Mouse (Mus musculus) urinary bladder, postnatal 14 days (tissue): ENCODE results near the gene Teddm1b.
"Not testable (repeated sequence)": the region's sequence is repeated elsewhere in the genome, so short reads cannot be mapped to it uniquely, and the experiment has no call there.

Experiments used
- DNase-seq: peaks from one replicate; pipeline ENCODE4 v3.0.0; 2021; ENCODE audit warnings: low spot score

The Teddm1b gene

DNA sequence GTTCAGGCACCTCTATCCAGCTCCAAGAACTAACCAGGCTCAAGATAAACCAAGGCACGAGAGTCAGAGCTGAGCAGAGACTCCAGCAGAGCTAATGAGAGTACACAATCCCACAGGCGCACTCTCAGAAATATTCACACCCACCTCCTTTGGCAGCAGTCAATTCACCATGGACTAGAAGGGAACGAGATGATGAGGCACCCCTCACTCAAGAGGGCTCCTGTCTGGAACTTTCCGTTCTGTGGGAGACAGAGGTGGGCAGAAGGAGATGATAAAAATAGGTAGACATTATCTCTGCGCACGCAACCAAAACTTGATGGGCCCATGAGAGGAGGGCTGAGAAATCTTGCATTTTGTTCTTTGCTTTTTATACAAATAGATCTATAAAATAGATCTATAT is at the start of gene Teddm1b:
Gene Teddm1b, plus strand, starts transcription at position 301 of the 400 bp plus-strand sequence.
- no peak for DNase-seq

DNA sequence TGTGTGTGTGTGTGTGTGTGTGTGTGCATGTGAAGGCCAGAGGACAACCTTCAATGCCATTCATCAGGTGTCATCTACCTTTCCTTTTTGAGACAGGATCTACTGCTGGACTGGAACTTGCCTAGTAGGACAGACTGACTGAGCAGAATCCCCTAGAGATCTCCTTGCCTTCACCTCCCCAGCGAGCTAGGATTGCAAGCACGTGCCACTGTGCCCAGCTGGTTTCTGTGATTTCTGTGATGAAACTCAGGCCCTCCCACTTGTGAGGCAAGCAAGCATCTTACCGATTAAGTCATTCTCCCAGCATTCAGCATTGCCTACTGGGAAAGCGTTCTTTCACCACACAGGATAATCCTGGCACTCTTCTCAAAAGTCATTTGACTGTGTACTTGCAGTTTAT is 43.4 kb upstream of the Teddm1b start:
- DNase-seq, result no peak

DNA sequence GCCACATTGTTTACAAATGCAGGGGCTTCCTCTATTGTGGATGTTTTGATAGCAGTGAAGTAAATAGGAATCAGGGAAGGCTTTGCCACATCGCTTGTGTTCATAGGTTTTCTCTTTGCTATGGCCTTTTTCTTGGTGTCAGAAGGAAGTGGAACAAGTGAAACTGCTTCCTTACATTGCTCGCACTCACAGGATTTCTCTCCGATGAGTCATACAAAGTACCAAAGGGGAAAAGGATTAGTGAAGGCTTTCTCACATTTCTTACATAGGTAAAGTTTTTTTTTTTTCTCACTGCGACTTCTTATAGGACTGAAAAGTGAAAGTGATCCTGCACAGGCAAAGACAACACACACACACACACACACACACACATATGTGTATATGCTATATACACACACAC is 38.1 kb upstream of the Teddm1b start:
- DNase-seq, result no peak

DNA sequence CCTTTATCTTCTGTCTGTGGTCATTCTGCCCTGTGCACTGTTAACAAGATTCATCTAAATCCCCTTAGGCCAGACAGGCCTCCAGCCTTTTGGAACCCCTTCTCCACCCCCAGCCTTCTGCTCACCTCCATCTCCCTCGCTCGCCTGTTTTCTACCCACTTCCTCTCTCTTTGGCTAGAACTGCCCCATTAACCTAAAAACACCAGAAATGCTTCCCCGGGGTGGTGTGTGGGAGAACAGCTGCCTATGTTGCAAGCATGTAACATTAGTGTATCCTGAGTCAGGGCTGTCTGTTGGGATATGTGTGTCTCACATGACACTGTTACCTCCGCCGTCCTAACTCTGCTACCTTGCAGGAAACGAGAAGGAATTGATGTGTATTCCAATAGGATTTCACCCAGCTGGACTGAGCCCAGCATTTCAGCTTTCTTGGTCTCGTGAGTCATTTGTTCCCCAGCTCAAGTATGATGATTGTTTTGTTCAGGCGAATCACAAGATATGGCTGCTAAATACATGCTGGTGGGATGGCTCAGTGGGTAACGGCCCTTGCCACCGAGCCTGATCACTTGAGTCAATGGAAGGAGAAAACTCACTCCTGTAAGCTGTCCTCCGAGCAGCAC is 31.9 kb upstream of the Teddm1b start:
- peak; percentile 20 for DNase-seq

DNA sequence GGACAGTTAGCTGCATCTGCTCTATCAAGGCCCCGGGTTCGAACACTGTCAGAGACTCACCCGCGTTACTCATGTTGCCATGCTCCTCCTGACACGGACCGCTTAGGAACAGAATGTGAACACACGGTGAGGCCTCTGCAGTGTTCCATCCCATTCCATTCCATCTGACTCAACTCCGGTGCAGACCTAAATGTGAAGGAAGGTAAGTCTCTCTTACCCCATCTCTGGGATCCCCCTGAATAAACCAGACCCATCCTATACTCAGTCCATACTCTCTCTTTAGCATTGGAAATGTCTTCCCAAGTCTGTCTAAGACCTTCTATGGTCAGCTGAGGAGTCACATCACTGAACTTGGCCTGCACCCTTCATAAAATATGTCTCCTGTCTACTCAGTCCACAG is 30.1 kb upstream of the Teddm1b start, which contains the start of gene Rgsl1:
Gene Rgsl1, minus strand, starts transcription at position 101 of the 400 bp plus-strand sequence.
- no peak for DNase-seq

DNA sequence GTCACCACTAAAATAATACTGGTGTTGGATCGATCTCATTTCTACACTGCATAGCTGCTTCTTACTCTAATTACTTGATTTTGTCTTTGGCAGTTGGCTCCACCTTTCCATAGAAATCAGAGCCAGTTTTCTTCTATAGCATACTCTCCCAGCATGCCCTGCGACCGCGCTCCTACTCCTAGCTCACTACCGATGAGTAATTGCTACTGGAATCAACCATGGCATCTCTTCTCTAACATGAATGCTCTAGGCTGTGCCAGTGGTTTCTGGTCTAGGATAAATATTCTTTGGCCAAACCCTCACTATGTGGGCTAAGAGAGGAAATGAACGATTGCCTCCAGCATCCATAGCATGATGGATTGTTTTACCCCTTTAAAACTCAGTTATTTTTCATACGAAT is 27.7 kb upstream of the Teddm1b start:
- no peak for DNase-seq

DNA sequence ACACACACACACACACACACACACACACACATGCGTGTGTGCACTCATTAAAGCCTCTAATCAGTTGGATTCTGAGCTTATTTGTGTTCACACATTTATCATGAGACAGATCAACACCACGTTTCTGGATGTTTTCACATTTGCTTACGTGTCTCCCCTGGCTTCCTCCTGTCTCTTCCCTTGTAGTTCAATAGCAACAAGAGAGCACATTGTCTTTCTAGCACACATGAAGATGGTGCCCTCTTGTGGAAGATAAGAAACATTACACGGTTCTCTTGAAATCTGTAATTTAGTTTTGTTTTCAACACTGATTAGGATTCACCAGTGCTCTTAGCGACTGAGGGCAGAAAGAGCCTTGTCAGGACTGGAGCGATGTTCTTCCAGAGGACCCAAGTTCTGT is 27.3 kb upstream of the Teddm1b start:
- no peak for DNase-seq

DNA sequence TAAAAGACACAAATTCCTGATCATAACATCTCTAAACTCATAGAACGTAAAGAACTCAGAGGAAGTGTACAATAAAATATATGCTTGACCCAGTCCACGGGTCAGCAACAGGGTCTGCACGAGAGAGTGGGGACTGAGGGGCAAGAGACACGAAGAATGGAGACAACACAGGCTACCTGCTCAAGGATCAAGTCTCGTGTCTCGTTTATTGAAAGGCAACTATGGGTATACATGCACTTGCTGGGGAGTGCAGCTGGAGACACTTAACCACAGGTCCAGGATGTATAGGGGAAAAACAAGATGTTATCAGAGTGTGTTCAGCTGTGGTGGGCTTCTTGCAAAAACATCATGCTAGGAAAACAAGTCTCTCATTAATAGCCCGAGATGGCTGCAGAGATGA is 21.4 kb upstream of the Teddm1b start:
- not testable (repeated sequence) for DNase-seq

DNA sequence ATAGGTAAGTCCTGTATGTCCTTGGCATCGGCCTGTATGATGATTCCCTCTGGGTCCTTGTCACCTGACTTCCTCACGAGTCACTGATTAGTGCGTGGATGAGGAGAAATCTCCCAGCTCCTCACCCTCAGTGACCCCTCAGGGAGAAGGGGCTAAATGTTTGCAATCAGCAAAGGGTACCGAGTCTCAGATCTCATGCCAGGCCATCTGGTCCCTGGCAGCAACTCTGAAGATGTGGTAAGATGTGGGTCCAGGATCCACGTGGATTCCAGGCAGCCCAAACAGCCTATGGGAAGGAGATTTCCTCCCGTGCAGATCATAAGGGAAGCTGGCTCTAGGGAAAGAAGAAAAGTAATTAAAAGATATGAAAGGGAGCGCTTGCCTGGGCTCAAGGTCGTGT is 18.2 kb upstream of the Teddm1b start:
- no peak for DNase-seq

DNA sequence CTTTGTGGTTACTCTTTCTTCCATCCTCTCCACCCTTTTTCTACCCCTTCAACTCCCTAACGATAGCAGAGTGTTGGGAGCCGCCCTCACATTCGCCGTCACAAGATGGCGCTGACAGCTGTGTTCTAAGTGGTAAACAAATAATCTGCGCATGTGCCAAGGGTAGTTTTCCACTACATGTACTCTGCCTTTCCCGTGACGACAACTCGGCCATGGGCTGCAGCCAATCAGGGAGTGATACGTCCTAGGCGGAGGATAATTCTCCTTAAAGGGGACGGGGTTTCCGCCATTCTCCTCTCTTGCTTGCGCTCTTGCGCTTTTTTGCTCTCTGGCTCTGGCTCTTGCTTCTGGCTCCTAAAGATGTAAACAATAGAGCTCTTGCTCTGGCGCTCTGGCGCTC is 6.2 kb downstream of the Teddm1b start:
- DNase-seq, result not testable (repeated sequence)

DNA sequence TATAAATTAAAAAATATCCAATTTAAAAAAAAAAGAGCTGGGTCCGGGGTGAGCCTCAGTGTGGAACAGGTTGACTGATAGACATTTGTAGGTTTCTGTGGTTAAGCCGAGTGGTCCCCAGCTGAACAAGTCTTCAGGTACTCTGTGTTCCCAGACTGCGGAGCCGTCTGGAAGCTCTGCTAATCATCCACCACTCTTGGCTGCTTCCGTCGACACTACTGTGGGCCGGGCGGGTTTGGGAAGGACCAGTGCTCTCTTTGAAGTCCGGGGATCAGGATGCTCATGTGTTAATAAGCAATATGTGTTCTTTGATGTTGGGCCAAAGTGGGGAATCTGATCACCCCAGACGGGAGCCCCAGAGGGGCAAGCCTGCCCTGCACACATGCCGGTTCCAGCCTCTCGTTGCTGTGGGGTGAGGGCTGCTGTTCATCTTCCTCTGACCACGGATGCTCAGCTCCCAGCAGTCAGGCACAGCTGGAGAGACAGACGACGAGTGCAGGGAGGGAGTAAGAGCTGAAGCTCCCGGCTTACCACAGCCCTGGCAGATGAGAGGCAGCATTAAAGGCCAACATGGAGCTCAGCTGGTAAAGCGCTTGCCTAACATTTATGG is 12.0 kb downstream of the Teddm1b start:
- DNase-seq, result no peak

DNA sequence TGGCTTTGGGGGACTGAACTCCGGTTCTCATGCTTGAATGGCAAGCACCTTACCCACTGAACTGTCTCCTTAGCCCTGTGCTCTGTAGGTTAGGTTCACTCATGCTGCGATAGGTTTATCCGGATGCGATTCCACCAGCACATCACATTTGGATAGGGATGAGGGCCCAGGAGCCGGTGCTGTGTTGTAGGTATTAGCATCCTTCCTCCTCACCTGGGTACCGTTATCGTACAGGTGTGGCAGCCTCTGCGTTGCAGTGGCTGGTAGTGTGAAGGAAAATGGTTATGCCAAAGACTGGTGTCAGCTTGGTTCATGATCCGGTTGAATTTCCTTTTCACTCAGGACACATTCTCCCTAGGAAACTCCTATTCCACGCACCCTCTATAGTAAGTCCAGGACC is 16.0 kb downstream of the Teddm1b start:
- no peak for DNase-seq

DNA sequence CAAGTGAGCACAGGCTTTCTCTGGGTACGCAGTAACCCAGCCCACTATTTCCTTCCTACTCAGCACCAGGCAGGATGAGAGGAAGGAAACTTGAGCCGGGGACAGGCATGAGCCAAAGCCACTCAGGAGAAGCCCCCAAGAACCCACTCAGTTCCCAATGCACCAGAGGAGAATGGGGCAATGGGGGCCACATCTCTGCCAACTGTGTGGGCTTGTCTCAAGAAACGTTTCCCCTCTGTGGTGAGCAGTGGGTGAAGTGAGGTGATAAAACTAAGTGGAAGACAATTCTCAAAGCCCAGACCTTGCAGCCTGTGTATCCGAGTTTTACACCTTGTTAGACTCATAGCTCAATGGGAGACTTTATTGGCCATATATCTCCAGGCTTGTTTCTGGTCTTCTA is 17.3 kb downstream of the Teddm1b start, which contains the start of gene Teddm1a:
Gene Teddm1a, plus strand, starts transcription at position 301 of the 400 bp plus-strand sequence.
- DNase-seq, result no peak

DNA sequence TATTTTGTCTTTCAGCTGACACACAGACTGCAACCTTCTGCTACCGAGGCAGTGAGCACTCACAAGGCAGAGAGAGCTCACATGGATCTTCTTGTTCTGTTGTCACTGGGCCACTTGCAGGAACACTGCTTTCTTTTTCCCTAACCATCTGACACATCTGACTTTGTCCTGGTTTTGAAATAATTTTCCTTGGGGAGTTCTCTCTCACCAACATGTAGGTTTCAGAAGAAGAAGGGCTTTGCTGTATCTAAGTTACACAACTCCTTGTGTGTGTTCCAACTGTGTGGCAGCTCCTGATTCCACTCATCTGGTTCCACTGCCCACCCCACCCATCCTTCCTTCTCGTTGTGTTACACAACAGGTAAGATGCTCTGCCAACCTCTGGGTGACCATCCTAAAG is 19.6 kb downstream of the Teddm1b start:
- DNase-seq, result no peak

DNA sequence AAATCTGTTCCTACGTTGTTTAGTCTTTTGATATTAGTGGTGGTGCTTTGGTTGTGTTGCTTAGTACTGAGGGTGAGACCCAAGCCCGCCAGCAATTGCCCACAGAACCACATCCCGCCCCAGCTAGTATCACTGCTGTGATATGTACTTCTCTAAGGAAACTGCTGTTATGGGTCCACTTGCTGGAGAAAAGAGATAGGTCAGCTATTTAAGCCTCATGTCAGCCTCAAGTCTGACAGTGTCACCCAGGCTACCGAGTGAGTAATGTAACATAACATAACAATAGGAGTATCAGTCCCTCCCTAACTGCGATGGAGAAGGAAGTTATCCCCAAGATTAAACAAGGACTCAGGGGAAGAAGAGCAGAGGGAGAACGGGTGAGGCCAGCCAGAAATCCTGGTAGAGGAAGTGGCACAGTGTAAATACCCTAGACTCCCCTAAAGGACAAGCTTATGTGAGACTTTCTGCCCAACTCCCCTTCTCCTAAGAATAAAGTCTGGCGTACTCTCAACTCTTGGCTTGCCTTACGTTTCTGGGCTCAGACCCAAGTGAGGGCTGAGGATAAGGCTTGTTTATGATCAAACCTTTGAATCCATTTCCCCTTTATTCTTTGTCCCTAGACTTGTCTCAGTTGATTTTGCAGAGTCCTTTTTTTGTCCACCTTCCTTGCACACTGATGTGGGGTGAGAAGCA is 20.2 kb downstream of the Teddm1b start:
- DNase-seq, result no peak

DNA sequence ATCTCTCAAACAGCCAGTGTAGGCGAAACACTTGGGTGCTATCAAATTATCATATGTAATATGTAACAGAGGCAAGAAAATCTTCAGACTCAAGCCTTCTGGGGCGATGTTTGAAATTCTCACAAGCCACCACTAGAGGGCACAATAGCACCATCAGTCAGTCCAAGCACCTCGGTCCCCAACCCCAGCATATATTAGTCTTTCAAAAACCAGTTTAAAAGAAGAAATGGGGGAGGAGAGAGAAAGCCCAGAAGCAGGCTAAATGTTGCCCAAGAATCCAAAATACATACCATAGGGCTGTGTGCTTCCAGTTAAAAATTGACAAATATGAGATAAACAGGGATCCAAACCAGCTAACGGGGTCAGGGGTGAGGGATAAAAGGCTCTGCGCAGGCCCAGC is 20.8 kb downstream of the Teddm1b start:
- DNase-seq, result peak; percentile 67

DNA sequence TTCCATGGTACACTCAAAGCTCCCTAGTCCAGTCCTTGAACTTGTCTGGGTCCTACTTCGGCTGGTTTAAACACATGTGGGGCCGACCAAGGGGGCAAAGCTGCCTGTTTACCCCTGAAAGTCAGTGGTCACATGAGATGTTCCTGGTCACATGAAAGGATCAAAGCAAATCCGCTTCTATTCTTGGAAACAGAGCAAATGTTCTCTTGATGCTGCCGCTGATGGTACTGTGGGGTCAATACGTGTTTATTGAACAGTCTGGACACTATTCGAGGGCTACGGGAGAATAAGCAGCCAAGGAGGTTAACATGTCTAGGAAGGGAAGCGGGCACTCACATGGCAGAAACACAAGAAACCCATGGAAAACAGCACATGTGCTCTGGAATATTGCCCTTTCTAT is 23.1 kb downstream of the Teddm1b start:
- DNase-seq, result no peak

DNA sequence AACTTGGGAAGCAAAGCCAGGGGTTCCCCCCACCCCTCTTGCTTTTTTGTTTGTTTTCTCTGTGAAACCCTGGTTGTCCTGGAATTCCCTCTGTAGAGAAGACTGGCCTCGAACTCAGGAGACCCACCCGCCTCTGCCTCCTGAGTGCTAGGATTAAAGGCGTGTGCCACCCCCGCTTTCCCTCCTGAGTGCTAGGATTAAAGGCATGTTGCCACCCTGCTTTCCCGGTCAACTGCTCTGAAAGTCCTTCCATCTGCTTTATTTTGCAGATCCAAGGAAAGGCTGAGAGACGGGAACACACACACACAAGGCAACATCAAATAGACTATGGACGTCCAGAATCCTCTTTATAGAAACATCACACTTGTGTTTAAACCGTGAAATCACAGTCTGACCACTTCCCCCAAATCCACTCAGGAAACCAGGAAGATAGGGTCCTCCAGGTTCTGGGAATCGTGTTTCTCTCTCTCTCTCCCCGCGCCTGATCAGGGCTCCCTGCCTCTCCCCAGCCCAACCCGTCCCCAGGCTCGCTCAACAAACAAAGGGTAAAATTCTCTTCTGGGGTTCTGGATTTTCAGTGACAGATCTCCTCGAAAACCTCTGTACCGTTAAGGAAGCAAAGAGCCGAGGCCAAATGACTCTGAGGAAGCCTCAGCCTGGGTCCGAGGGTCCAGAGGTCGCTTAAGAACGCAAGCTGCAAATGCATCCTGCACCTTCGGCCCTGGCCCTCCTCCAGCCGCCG is 25.0 kb downstream of the Teddm1b start:
- DNase-seq, result no peak

DNA sequence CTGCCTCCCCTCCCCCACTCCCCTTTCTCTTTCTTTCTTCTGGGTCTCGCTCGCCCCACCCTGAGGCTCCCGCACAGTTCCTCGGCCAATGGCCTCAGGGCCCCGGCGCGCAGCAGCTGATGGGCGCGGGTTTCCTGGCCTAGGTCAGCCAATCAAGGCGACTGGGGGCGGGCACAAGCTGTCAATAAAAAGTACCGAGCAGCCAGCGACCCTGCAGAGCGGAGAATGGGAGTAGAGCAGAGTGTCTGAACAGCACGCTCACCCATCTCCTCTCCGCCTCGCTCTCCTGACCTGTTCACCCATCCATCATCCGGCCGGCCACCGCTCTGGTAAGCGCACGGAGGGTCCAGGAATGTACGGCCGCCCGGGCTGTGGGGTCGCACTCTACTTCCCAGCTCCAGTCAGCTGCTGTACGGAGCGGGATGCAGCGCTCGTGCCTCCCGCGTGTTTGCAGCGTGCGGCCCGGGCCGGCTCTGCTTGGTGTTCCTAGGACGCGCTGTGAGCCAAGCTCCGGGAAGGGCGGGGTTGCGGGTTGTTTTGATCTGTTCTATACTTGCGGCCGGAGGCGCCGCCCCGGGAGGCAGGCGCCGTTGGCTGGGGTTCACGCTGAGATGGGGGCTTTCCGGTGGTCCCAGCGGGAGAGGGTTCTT is 25.7 kb downstream of the Teddm1b start, which contains the start of the genes Glul and Teddm2:
Gene Glul, plus strand, starts transcription at position 214 of the 650 bp plus-strand sequence.
Gene Teddm2, minus strand, starts transcription at position 498 of the 650 bp plus-strand sequence.
- DNase-seq, result peak; percentile 97

DNA sequence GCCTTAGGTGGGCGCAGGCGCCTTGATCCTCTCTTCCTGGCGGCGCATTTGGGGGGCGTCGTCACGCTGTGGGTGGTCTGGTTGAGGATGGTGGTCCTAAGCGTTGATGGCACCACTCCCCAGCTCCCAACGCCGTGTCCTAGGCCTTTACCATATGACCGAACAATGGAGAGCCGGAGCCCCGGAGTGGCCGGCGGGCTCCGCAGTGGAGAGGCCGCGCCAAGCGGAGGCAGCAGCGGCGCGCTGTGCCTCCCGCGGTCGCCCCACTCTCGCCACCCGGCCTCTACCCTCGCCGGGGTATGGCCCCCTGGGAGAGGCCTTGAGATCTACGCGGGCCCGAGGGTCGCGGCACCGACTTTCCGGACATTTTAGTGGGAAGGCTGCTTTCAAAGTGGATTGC is 26.2 kb downstream of the Teddm1b start:
- DNase-seq, result no peak

DNA sequence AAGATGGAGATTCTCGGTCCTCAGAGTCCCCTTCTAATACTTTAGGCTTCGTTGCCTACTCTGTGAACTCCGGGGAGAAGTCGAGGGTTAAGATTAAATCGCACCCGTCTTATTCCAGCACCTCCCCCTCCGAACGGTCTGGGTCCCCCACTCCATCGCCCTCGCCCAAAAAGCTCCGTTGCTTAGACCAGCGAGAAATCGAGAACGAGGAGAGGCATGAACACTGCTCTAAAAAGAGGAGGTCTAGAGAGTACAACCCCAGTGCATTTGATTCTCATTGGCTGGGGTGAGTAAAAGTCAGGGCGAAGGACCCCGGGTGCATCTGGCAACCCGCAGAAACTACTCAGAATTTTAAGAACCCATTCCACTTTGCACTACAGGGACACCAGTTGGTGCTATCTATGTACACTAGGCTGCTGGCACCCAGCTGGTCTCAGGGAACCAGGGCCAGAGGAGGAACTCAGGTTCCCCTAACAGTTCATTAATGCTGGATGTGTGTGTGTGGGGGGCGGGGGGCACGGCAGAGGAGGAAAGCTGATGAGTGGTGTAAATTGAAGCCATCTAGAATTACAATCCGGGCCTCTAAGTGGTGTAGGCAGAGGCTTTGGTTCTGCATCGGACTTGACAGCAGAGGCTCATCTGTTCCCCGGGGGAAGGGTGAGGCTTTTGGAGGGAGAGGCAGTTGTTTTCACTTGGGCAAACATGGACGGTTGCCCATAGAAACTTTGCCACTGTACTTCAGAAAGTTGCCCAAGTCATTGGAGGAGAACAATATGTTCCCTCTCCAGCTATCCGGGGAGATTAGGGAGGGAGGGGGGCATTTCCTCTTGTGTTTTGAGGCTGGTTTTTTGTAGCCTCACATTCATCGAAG is 26.9 kb downstream of the Teddm1b start:
- DNase-seq, result peak; percentile 69
